Mouse (Mus musculus) ovary, adult 10 weeks (tissue): ENCODE measurements around the gene Spata1. TPM values are rescaled to one million over a fixed set of nuclear protein-coding genes. Genes with fewer than 3 reads are reported as not detected.

Experiments used
- polyA plus RNA-seq: library from polyadenylated mRNA; stranded (reverse); fragments of 350-450 nt; fragmentation: Illumina TruSeq; extraction: RNeasy Lipid Tissue Mini Kit (QIAGEN cat#74804); gene quantifications from one replicate; pipeline ENCODE4 v1.2.3, GENCODE M21; 2014

Gene Spata1
- 5.8 TPM for polyA plus RNA-seq

DNA sequence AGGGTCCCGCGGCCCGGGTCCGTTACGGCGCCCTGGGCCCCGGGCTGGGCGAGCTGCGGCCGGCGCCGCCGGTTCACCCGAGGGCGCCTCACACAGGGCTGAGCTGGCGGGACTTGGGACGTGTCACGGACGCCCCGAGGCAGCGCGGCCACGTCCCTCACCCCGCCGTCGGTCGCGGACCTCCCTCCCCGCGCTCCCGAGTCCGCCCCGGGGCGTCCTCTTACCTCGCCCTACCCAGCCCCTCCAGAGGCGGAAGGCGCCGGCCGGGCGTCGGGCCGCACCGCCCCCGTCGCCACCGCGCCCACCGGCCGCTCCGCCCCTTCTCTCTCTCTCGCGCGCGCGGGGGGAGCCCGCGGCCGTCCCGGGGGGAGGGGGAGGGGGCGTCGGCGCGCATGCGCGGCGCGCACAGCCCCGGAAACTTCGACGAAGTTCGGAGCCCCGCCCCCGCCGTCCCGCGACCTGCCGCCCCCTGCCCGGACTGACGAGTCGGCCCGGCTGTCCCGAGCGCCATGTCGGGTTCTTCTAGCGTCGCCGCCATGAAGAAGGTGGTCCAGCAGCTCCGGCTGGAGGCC is at the start of gene Spata1, which contains the start of gene Gng5:
Gene Spata1, minus strand, starts transcription at position 323 of the 572 bp plus-strand sequence.
Gene Gng5, plus strand, starts transcription at position 377 of the 572 bp plus-strand sequence.

DNA sequence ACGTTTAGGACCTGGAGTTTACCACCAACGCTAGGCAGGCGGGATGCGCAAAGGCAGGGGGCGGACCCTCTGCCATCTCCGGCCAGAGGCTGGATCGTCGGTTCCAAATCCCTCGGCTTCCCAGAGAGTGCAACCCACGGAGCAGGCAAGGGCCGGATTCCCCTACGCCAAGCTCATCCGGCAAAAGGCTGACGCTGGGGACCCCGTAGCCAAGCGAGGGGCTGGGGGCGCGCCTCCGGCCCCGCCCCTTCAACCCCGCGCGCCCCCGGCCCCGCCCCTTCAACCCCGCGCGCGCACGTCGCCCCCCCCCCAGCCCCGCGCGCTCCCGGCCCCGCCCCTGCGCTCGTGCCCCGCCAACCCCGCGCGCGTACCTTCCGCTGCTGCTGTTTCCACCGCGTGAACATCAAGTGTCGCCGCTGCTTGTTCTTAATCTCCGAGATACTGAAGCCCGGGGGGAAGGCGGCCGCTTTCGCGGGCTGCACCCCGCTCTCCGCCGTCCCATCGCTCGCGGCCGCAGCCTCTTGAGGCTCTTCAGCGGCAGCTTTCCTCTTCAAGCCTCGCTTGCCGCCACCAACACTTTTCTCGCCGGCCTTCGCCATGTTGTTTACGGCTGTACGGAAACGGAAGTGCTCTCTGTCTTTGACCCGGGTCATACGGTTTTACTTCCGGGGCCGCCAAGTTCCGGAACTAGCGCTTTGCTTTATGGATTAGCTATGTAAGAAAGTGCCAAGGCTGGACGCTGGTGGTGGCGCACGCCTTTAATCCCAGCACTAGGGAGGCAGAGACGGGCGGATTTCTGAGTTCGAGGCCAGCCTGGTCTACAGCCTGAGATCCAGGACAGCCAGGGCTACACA is 21.5 kb upstream of the Spata1 start, which contains the start of gene Rpf1:
Gene Rpf1, minus strand, starts transcription at position 632 of the 854 bp plus-strand sequence.

DNA sequence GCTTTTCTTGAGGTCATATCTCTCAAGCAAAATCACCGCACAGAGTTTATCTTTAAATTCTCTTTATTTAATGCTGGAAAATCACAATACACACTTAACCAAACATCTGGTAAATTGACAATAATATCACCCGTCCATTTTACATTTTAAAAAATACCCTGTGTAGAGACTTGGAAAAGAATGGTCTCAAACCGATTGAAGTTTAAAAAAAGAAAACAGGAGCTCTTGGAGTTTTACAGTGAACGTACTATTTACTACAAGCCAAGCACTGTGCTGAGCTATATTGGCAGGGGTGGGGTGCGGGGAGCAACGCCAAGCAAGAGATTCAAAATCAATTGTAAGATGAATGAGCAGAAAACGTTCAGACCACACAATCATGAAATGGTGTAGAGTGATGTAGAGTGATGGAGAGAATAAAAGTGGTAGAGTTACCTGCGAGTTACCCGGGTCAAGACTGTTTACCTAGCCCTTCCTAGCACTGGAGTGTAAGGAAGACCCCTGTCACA is 49.8 kb downstream of the Spata1 start, which contains the start of gene Ctbs:
Gene Ctbs, plus strand, starts transcription at position 51 of the 506 bp plus-strand sequence.

Other genes starting within 250 kb of the Spata1 start
- 38.6 TPM for gene Ssx2ip, start 95.1 kb downstream of the Spata1 start, polyA plus RNA-seq
- gene Ctbs, start 50.0 kb downstream of the Spata1 start, polyA plus RNA-seq: 44.8 TPM
- gene Gng5, start 54 bp upstream of the Spata1 start, polyA plus RNA-seq: 1,167 TPM
- 175 TPM for gene Rpf1, start 21.7 kb upstream of the Spata1 start, polyA plus RNA-seq
- 9.7 TPM for gene Uox, start 70.7 kb upstream of the Spata1 start, polyA plus RNA-seq
- not detected for gene Dnase2b, start 115.8 kb upstream of the Spata1 start, polyA plus RNA-seq
- not detected for gene 4930503B20Rik, start 151.6 kb upstream of the Spata1 start, polyA plus RNA-seq
- gene Samd13, start 185.8 kb upstream of the Spata1 start, polyA plus RNA-seq: 0.57 TPM